Mouse (Mus musculus) ES-Bruce4 (cell line): ENCODE measurements around the gene Rnf8. TPM values are rescaled to one million over a fixed set of nuclear protein-coding genes. Genes with fewer than 3 reads are reported as not detected.

Experiments used
- H3K27ac ChIP-seq: 2 replicates; pipeline ENCODE4 v1.5.1; 2012; ENCODE audit warnings: low read length, inconsistent platforms; ENCODE audit not compliant: insufficient read depth
- H3K27me3 ChIP-seq: 2 replicates; pipeline ENCODE4 v1.6.1; 2012; ENCODE audit warnings: mild to moderate bottlenecking, low read length, inconsistent platforms; ENCODE audit not compliant: control insufficient read depth, poor library complexity, insufficient read depth, severe bottlenecking
- H3K36me3 ChIP-seq: 2 replicates; pipeline ENCODE4 v1.6.1; 2012; ENCODE audit warnings: inconsistent platforms, mild to moderate bottlenecking, low read length, moderate library complexity; ENCODE audit not compliant: control insufficient read depth, poor library complexity, insufficient read depth, severe bottlenecking
- H3K4me1 ChIP-seq: one replicate; pipeline ENCODE4 v1.8.1; 2011; ENCODE audit warnings: low read length; ENCODE audit not compliant: control insufficient read depth, insufficient read depth
- H3K4me3 ChIP-seq: 2 replicates; pipeline ENCODE4 v1.5.1; 2011; ENCODE audit warnings: low read depth, mild to moderate bottlenecking, low read length
- H3K9ac ChIP-seq: 2 replicates; pipeline ENCODE4 v1.6.1; 2012; ENCODE audit warnings: low read depth, mild to moderate bottlenecking, inconsistent platforms; ENCODE audit not compliant: poor library complexity, severe bottlenecking
- H3K9me3 ChIP-seq: replicated peaks from 2 replicates; pipeline ENCODE4 v1.6.1; 2012; ENCODE audit warnings: mild to moderate bottlenecking, low read length, inconsistent platforms; ENCODE audit not compliant: control insufficient read depth, poor library complexity, insufficient read depth, severe bottlenecking
- CTCF ChIP-seq: IDR thresholded peaks from one replicate; pipeline ENCODE4 v1.8.1; 2011; ENCODE audit warnings: low read depth, low read length
- EP300 ChIP-seq: IDR thresholded peaks from 2 replicates; pipeline ENCODE4 v1.6.1; 2011; ENCODE audit warnings: low read depth, low read length; ENCODE audit not compliant: insufficient read depth
- POLR2A ChIP-seq: IDR thresholded peaks from one replicate; pipeline ENCODE4 v1.8.1; 2011; ENCODE audit warnings: low read length; ENCODE audit not compliant: insufficient read depth
- polyA plus RNA-seq: library from polyadenylated mRNA; stranded (reverse); fragments of >200 nt; gene quantifications from 2 replicates; pipeline ENCODE4 v1.2.4, GENCODE M21; 2011; ENCODE audit warnings: low read depth; ENCODE audit not compliant: missing spikeins, insufficient read depth, insufficient read length

The Rnf8 gene
- polyA plus RNA-seq, 1 experiment: 37.5 TPM

- no peak for TF ChIP-seq CTCF
- TF ChIP-seq EP300: 0 out of 2 replicates have a peak, but pooled peaks have one; percentile 37
- TF ChIP-seq POLR2A: no peak
- Histone ChIP-seq H3K9ac (no peak overlapping the region), H3K27me3 (no peaks in the 10 kb centered on the region), H3K27ac (no peak overlapping the region; the same call in 1 of the 2 replicates), H3K4me1 (peaks cover 1% of the 10 kb centered on the region), H3K9me3 (no peaks in the 10 kb centered on the region), H3K4me3 (no peak overlapping the region), H3K36me3 (peaks cover 4% of the 10 kb centered on the region)
Observed at GRCm38 (mm10) chr17:29632312-29632711, 17.7 kb downstream of the Rnf8 start.

GRCm38 (mm10) chr17:29635492-29635891 lies 20.9 kb downstream of the Rnf8 start:
- Histone ChIP-seq H3K4me3 (no peak overlapping the region), H3K4me1 (peaks cover 6% of the 10 kb centered on the region), H3K27ac (no peak overlapping the region), H3K9me3 (no peaks in the 10 kb centered on the region), H3K36me3 (peaks cover 4% of the 10 kb centered on the region; the same call in 1 of the 2 replicates), H3K9ac (no peak overlapping the region), H3K27me3 (no peaks in the 10 kb centered on the region)
- TF ChIP-seq EP300 (no peak), CTCF (no peak), POLR2A (no peak)

- Histone ChIP-seq H3K27me3 (no peaks in the 10 kb centered on the region), H3K9me3 (no peaks in the 10 kb centered on the region), H3K4me1 (peaks cover 9% of the 10 kb centered on the region), H3K4me3 (no peak overlapping the region), H3K36me3 (0 out of 2 replicates have a peak, but pooled peaks cover 3% of the 10 kb centered on the region), H3K9ac (no peak overlapping the region), H3K27ac (no peak overlapping the region)
- no peak for TF ChIP-seq POLR2A
- no peak for TF ChIP-seq EP300
- TF ChIP-seq CTCF: peak; percentile 65
Observed at GRCm38 (mm10) chr17:29636118-29636517, 21.5 kb downstream of the Rnf8 start.

- Histone ChIP-seq H3K4me3 (no peak overlapping the region), H3K27me3 (no peaks in the 10 kb centered on the region), H3K4me1 (peaks cover 9% of the 10 kb centered on the region), H3K9me3 (no peaks in the 10 kb centered on the region), H3K9ac (no peak overlapping the region), H3K27ac (no peak overlapping the region), H3K36me3 (0 out of 2 replicates have a peak, but pooled peaks cover 3% of the 10 kb centered on the region)
- TF ChIP-seq CTCF (no peak), POLR2A (no peak), EP300 (no peak)
Observed at GRCm38 (mm10) chr17:29637377-29637776, 22.8 kb downstream of the Rnf8 start.

- no peak overlapping the region for H3K27ac ChIP-seq
- H3K9me3 ChIP-seq: no peaks in the 10 kb centered on the region
- no peak overlapping the region for H3K4me3 ChIP-seq
- H3K27me3 ChIP-seq: no peaks in the 10 kb centered on the region
- H3K36me3 ChIP-seq: 0 out of 2 replicates have a peak, but pooled peaks cover 3% of the 10 kb centered on the region
- TF ChIP-seq CTCF (no peak), POLR2A (no peak), EP300 (no peak)
- H3K9ac ChIP-seq: no peak overlapping the region
- H3K4me1 ChIP-seq: peaks cover 9% of the 10 kb centered on the region
Observed at GRCm38 (mm10) chr17:29637895-29638294, 23.3 kb downstream of the Rnf8 start.

- no peak for TF ChIP-seq POLR2A
- TF ChIP-seq EP300: no peak
- TF ChIP-seq CTCF: no peak
Observed at GRCm38 (mm10) chr17:29640971-29641370, 26.4 kb downstream of the Rnf8 start.

More at GRCm38 (mm10) chr17:29640971-29641370, 26.4 kb downstream of the Rnf8 start:
- Histone ChIP-seq H3K27me3 (no peaks in the 10 kb centered on the region), H3K36me3 (0 out of 2 replicates have a peak, but pooled peaks cover 3% of the 10 kb centered on the region), H3K9ac (no peak overlapping the region), H3K9me3 (no peaks in the 10 kb centered on the region), H3K4me3 (no peak overlapping the region), H3K4me1 (peaks cover 7% of the 10 kb centered on the region), H3K27ac (no peak overlapping the region)
